Mouse (Mus musculus) right cerebral cortex, adult 18-20 months (tissue): ENCODE measurements around the gene Pacrg.

ENCODE experiments used
- DNase-seq: peaks from one replicate; pipeline ENCODE4 v3.0.0; 2022; ENCODE audit warnings: mixed read lengths

The Pacrg gene

GRCm38 (mm10) chr17:10440961-10441360, 399.1 kb downstream of the Pacrg start:
- DNase-seq, result no peak

- DNase-seq, result no peak
Measured at GRCm38 (mm10) chr17:10439815-10440214, 400.3 kb downstream of the Pacrg start.

GRCm38 (mm10) chr17:10434867-10435266, 405.2 kb downstream of the Pacrg start:
- no peak for DNase-seq

GRCm38 (mm10) chr17:10432525-10433180, 407.5 kb downstream of the Pacrg start:
- DNase-seq, result no peak

GRCm38 (mm10) chr17:10431849-10432524, 408.1 kb downstream of the Pacrg start:
- DNase-seq, result no peak

- no peak for DNase-seq
Measured at GRCm38 (mm10) chr17:10430831-10431230, 409.3 kb downstream of the Pacrg start.

- DNase-seq, result no peak
Measured at GRCm38 (mm10) chr17:10429406-10429805, 410.7 kb downstream of the Pacrg start.

GRCm38 (mm10) chr17:10425311-10425710, 414.8 kb downstream of the Pacrg start:
- DNase-seq, result no peak

- no peak for DNase-seq
Measured at GRCm38 (mm10) chr17:10417558-10418253, 422.4 kb downstream of the Pacrg start.

GRCm38 (mm10) chr17:10416995-10417394, 423.1 kb downstream of the Pacrg start:
- DNase-seq, result no peak

- DNase-seq, result no peak
Measured at GRCm38 (mm10) chr17:10416101-10416500, 424.0 kb downstream of the Pacrg start.

GRCm38 (mm10) chr17:10414383-10414782, 425.7 kb downstream of the Pacrg start:
- no peak for DNase-seq

- DNase-seq, result no peak
Measured at GRCm38 (mm10) chr17:10413870-10414269, 426.2 kb downstream of the Pacrg start.

GRCm38 (mm10) chr17:10410597-10411476, 429.3 kb downstream of the Pacrg start:
- DNase-seq, result no peak

GRCm38 (mm10) chr17:10408681-10409081, 431.4 kb downstream of the Pacrg start:
- no peak for DNase-seq

GRCm38 (mm10) chr17:10407031-10407722, 432.9 kb downstream of the Pacrg start:
- DNase-seq, result no peak

- no peak for DNase-seq
Measured at GRCm38 (mm10) chr17:10406311-10406710, 433.8 kb downstream of the Pacrg start.

GRCm38 (mm10) chr17:10405906-10406305, 434.2 kb downstream of the Pacrg start:
- no peak for DNase-seq

- DNase-seq, result no peak
Measured at GRCm38 (mm10) chr17:10403186-10403585, 436.9 kb downstream of the Pacrg start.

- DNase-seq, result no peak
Measured at GRCm38 (mm10) chr17:10402064-10402640, 438.0 kb downstream of the Pacrg start.

GRCm38 (mm10) chr17:10401529-10401928, 438.6 kb downstream of the Pacrg start:
- no peak for DNase-seq

GRCm38 (mm10) chr17:10399706-10400105, 440.4 kb downstream of the Pacrg start:
- no peak for DNase-seq
